Mouse (Mus musculus): ENCODE results near the gene Barx1.

The Barx1 gene

GRCm38 (mm10) chr13:48706385-48706951 lies 43.7 kb downstream of the Barx1 start:
- no peak for DNase-seq (ENCODE audit: extremely low read depth, insufficient read length, low spot score)

GRCm38 (mm10) chr13:48712675-48713074 lies 49.9 kb downstream of the Barx1 start:
- no peak for DNase-seq (ENCODE audit: extremely low read depth, insufficient read length, low spot score)

- DNase-seq (ENCODE audit: extremely low read depth, insufficient read length, low spot score) = no peak
These were observed 53.3 kb downstream of the Barx1 start for GRCm38 (mm10) chr13:48716075-48716474.
